Mouse (Mus musculus) retina, postnatal 1 day (tissue): ENCODE results near the gene Entpd2.
A peak's percentile ranks its signal among the peaks of the same experiment; 100 is the strongest.
"Not testable (repeated sequence)": the region's sequence is repeated elsewhere in the genome, so short reads cannot be mapped to it uniquely, and the experiment has no call there.

Source experiments
- DNase-seq: peaks from one replicate; pipeline ENCODE4 v3.0.0-alpha.2; 2012

Entpd2 gene

DNA sequence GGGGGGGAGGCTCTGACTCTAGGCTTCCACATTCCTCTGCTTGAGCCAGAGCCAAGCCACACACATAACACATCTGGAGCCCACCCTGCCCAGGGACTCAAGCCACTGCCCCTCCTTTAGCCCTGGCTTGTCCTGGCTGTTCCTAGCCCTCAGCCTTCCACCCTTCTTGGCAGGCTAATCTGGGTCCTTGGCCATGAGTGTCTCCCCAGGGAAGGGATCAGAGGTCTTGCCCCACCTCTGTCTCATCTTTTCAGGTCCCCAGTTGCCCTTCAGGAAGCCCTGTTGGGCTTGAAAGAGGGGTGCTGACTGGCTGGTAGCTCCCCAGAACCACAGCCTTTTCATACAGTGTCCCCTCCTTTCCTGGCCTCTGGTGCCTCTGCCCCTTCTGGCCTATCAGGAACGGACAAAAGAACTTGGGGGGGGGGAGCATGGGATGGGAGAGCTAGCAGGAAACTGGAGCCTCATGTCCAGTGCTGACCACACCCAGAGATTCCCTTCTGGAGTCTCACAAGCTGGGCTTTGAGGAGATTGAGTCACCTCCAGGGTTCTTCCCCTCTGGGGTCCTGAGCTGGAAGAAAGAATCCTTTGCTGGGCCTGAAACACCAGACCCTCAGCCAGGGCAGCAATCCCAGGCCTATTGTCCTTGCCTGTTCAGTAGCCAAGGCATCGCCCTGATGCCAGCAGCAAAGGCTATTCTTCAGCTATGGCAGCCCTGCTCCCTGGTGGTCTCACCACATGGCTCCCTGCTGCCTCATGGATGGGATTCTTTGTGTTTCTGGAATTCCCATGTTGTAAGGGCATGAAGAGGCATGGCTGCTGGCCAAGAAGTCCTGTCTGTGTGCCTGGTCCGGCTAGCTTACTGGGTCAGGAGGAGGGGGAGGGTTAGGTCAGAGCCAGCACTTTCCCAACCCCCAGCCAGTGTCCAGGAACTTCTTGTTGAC, 1.1 kb upstream of the Entpd2 start:
- DNase-seq = peak; percentile 90

DNA sequence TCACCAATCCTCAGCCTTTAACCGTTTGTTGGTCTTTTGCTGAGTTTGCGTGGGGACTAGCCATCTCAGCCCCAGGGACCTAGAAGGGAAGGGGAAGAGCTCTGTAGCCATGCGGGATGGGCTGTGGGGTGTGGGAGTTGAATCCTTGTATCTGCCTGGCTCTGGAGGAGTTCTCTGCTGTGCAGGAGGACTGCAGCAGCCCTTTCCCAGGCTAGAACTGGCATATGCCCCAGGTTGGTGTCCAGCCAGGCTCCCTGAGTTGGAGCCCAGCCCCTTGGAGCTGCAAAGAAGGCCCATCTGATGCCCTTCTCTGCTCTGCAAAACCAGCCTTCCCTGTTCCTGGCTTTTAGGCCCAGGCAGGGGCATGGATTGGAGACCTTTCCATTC, 916 bp downstream of the Entpd2 start:
- DNase-seq = no peak

DNA sequence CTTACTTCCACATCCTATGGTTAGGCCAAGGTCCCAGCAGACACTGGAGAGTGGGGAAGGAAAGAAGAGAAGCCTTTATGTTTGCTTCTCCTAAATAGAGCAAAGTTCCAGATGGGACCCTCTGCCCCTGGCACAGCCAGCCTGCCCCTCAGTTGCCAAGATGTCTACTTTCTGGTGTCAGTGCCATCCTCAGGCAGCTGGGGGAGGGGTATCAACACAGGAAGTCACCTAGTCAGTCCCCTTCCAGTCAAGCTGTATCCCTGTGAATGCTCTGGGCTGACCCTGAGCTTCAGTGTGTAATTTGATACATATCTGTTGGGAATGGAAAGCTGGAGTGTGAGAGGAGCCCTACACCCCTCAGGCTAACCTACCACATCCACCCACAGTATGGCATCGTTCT, 1.3 kb downstream of the Entpd2 start:
- DNase-seq = no peak

DNA sequence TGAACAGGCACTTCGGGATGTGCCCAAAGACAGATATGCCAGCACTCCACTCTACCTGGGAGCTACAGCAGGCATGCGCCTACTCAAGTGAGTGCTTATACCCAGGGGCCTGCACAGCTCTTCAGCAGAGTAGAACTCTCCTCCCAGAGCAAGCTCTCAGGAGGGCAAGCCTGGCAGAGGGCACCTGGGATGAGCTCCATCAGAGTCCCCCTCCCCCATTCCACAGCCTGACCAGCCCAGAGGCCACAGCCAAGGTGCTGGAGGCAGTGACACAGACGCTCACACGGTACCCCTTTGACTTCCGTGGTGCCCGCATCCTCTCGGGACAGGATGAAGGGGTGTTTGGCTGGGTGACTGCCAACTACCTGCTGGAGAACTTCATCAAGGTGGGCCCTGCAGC, 2.4 kb downstream of the Entpd2 start:
- no peak for DNase-seq

DNA sequence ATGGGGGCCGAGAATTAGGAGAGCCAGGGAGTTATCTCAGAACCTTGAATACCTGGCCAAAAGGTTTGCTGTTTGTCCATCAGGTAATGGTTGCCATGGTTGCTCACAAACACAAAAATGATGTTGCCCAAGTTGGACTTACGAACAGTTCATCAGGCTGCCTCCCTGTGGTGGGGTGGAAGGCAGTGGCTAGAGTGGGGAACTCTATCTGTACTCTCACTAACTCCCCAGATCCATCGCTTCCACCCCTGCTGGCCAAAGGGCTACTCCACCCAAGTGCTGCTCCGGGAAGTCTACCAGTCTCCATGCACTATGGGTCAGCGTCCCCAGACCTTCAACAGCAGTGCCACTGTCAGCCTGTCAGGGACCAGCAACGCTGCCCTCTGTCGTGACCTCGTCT, 3.4 kb downstream of the Entpd2 start, which contains the start of gene Npdc1:
Gene Npdc1, plus strand, starts transcription at position 301 of the 400 bp plus-strand sequence.
- no peak for DNase-seq

DNA sequence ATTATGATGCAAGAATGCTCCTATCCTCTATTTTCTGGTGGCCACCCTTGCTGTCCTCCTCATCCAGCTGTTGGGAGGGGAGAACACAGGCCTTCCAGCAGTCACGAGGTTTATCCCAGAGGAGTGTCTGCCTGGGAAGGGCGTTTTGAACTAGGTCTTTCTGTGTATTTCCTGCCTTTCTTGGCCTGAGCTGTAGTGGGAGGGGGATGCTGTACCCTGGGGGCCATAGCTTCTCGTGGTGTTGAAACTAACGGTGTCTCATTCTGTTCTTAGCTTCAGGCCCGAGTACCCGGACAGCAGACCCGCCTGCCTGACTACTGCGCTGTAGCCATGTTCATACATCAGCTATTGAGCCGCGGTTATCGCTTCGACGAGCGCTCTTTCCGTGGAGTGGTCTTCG, 4.6 kb downstream of the Entpd2 start:
- no peak for DNase-seq

DNA sequence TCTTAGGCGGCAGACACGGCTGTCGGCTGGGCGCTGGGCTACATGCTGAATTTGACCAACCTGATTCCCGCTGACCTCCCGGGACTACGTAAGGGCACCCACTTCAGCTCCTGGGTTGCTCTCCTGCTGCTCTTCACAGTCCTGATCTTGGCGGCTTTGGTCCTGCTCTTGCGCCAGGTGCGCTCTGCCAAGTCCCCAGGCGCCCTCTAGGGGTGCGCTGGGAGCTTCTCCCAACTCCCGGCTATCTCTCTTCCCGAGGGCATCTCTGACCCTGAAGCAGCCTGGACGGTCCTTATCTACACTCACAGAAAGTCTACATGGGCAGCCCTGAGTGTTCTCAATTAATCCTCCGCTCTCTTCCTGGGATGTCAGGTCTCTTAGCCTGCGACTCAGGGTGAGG, 5.1 kb downstream of the Entpd2 start:
- DNase-seq = peak; percentile 73

DNA sequence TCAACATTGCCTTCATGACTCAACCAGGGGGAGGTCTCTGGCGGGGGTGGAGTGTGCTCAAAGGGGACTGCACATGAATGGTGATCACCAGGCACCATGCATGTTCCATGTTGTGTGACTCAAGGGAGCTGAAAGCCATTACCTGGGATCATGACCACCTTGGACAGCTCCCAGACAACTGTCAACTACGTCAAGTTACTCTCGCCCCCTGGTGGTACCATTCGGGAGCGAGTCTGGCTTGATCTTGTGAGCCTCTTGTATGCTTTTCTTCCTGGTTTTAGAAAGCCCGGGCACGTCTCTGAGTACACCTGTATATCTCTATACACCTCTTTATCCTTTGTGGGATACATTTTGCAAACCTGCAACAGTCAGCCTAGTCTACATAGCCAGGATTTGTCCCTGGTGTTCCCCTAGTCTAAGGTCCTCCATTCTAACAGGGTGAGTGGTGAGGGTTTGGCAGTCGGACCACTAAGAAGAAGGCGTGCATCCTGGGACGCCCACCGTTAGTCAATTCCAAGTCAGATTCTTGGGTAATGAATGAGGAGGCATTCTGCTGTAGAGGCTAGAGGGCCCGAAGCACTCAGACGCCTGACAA, 6.8 kb downstream of the Entpd2 start:
- peak; percentile 90 for DNase-seq

DNA sequence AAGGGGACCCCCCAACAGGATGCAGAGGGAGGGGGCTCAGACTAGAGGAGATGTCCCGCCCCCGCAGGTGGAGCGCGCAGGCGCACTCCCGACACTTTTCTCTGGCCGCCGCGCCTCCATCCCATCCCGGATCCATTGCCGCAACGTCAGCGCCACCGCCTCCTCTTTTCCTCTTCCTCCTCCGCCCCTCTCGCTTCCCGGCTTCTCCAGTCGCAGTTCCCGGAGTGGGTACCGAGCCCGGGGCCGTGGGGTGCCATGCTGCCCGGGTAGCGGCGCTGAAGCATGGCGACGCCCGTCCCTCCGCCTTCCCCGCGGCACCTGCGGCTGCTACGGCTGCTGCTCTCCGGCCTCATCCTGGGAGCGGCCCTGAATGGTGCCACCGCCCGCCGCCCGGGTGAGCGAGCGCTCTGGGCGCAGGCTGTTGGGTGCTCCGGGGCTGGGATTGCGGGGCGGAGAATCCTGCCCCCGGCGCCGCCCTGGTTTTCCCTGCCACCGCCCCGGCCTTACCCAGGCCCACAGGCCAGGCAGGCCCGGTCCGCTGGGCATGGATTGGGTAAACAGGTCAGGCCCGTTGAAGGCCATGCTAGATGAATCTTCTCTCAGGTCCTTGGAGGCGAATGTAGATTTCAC, 7.4 kb downstream of the Entpd2 start:
- DNase-seq = peak; percentile 79

DNA sequence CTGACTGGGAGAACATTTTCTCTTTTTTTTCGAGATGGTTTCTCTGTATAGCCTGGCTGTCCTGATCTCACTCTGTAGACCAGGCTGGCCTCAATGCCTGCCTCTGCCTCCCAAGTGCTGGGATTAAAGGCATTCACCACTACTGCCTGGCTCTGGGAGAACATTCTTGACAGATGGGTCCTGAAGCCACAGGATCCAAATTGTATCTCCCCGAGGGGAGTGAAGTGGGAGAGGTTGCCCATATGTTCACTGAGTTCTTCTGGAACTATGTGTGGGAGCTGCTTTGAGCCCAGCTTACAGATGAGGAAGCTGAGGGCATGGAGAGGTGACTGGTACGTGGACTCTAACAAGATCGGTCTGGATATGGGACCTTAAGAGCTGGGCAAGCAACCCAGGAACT, 8.3 kb downstream of the Entpd2 start:
- DNase-seq = no peak

DNA sequence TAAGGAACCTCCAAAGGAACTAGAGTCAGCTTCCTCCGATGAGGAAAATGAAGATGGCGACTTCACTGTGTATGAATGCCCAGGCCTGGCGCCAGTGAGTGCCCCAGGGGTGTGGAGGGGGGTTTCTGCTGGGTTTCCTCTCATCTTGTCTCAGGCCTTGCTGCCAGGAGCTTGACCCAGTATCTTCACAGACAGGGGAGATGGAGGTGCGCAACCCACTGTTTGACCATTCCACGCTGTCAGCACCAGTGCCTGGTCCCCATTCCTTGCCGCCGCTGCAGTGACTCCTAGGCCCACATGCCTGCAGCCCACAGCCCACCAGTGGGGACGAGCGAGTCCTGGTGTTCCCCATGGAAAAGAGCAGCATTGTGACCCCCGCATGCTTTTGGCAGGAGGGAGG, 13.2 kb downstream of the Entpd2 start:
- no peak for DNase-seq

DNA sequence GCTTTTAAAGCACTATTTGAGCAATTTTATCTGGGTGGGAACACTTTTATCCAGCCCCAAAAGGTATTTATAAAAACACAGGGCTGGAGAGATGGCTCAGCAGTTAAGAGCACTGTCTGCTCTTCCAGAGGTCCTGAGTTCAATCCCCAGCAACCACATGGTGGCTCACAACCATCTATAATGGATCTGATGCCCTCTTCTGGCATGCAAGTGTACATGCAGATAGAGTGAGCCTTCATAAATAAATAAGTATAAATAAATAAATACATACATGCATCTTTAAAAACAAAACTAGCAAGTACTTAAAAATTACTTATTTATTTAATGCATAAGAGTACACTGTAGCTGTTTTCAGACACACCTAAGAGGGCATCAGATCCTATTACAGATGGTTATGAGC, 17.8 kb downstream of the Entpd2 start:
- not testable (repeated sequence) for DNase-seq

DNA sequence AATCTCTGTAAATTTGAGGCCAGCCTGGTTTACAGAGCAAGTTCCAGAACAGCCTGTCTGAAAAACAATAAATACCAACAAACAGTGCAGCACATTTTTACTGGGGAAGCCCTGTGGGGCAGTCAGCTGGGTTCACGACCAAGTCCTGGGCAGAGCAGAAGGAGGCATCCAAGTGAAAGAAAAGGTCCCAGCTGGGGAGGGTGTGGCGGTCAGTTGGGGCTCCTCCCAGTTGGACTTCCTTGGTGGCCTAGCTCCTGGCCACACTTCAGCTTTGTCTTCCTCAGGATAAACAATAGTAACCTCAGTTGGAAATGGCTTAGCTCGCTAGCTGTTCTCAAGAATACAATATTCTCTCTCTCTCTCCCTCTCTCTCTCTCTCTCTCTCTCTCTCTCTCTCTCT, 21.8 kb downstream of the Entpd2 start:
- DNase-seq = no peak

DNA sequence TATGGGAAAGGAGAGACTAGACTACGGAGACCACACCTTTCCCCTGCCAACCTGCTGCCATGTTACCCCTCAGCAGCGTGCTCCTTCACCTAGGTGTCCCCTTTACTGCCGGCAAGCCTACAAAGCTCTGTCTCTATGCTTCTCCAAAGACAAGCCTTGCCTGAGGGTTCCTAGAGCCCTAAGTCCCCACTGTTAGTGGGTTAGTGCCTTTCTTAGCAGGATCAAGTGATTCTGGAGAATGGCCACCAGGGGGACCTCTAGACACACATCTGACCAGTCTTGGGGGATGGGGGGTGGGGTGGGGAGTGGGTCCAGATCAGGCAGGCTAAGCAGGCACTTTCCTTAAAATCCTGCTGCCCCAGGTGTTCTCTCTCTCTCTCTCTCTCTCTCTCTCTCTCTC, 26.2 kb downstream of the Entpd2 start:
- DNase-seq = peak; percentile 86

DNA sequence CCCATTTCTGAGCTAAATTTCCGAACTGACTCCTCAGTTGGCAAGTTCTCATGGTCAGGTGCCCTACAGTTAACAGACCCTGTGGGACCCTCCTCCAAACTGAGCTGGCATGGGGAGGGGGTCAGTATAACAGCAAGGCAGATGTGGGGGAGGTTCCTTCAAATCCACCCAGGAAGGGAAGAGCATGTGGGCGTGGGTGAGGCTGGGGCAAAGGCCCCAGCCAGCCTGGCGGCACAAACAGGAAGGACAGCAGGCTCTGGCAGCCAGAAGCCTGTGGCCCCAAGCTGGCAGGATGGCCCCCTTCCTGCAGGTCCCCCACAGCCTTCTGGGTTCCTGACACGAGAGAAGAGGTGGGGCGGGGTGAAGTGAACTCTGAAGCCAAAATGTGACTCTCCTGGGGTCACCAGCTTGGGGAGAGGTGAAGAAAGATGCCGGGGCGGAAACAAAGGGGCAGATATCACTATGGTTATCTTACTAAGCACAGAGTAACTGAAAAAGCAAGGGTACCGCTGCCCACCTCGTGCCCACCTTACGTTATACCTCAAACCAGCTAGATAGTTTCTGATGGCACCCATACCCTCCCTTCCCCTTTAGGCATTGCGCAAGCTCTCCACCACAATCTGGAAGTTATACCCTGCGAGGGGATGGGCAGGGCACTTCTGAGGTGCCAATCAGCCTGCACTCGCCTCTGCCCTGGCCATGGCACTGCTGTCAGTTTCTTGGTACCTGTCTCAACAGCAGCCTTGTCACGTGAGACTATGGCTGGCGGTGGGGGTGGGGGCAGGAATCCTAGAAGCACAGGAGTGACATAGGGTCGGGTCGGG, 27.1 kb downstream of the Entpd2 start, which contains the start of gene Fut7:
Gene Fut7, plus strand, starts transcription at position 681 of the 824 bp plus-strand sequence.
- no peak for DNase-seq

DNA sequence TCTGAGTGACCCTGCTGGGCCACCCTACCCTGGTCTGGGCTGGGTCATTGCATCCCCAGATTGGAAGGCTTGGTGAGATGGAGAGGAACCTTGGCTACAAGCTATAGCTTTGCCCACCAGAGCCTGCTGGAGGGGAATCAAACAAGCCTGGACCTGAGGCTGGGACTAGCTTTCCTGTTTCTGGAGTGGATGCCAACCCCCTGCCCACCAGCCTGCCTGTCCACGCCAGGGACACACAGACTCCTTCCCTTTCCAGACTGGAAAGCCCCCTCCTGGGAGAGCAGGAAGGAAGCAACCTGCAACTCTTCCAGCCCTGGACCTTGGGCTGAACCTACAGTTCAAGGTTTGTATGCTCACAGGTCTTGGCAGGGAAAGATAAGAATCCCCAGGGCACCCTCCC, 28.0 kb downstream of the Entpd2 start:
- no peak for DNase-seq

DNA sequence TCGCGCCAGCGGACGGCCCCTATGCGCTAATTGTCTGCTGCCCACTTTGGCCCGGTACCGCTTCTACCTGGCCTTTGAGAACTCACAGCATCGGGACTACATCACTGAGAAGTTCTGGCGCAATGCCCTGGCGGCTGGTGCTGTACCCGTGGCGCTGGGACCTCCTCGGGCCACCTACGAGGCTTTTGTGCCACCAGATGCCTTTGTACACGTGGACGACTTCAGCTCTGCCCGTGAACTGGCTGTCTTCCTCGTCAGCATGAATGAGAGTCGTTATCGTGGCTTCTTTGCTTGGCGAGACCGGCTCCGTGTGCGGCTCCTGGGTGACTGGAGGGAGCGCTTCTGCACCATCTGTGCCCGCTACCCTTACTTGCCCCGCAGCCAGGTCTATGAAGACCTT, 29.8 kb downstream of the Entpd2 start:
- DNase-seq = no peak

DNA sequence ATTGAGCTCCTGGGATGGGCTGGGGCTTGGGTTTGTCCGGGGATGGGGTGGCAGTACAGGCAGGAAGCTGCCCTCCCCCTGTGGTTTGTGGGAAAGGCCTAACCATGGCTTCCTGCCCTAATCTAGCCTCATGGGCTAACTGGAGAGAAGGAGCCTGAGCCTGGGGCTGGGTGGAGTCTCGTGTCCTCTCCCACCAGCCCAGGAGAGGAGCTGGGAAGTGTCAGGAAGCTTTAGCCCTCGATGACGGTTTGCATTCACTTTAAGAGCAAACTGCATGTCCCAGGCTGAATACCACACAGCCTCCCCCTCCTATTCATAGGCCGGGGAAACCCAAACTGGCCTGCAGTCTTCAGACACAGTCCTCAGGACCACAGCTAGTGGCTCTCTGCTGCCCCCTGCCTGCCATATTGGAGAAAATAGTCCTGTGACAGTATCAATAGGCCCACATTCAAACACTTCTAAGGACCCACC, 31.1 kb downstream of the Entpd2 start:
- DNase-seq = peak; percentile 88

DNA sequence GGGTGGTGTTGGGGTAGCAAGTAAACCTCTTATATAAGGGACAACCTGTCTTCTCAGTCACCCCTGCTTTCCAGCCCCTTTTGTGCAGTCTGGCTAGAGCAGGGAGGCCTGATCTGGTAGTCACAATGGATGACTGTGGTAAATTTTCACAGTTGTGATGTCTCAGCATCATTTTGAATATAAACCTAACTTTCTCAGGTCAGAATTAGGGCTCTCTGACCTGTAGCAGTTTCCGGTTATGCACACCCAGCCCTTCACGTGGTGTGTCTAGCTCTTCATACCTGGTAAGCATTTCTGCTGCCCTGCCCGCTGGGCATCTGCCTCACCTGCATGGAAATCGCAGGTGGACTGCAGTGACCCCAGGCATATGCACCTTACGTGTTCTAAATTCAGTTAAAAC, 31.6 kb downstream of the Entpd2 start:
- DNase-seq = no peak

DNA sequence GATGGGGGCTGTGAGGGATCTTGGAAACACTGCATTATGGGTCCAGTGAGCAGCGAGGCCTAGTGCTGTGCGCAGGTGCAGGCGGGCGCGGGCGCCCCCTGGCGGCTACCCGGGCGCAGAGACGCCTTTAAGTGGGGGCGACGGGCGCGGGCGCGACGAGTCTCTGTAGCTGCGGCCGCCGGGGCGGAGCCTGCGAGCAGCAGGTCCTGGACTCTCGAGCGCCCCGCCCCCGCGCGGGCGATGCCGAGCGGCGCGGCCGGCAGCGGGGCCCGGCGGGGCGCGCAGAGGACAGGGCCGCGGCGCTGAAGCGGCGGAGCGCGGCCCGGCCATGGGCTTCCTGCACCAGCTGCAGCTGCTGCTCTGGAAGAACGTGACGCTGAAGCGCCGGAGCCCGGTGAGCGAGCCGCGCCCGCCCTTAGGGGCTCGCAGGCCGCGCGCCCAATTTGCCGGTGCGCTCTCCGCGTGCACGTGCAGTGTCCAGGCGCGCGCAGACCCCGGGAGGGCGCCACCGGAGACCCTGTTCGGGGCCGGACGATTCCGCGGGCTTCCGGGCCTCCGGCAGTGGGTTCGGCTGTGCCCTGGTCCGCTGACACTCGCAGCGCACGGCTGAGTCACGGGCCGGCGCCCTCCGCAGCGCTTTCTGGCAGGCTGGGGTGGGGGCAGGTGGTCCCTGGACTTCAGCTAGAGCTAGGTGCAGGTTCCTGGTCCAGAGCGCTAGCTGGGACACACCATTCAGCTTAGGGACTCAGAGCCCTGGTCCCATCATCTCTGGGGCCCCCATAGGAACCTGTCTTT, 33.0 kb downstream of the Entpd2 start, which contains the start of gene Abca2:
Gene Abca2, plus strand, starts transcription at position 262 of the 795 bp plus-strand sequence.
- DNase-seq = peak; percentile 96

DNA sequence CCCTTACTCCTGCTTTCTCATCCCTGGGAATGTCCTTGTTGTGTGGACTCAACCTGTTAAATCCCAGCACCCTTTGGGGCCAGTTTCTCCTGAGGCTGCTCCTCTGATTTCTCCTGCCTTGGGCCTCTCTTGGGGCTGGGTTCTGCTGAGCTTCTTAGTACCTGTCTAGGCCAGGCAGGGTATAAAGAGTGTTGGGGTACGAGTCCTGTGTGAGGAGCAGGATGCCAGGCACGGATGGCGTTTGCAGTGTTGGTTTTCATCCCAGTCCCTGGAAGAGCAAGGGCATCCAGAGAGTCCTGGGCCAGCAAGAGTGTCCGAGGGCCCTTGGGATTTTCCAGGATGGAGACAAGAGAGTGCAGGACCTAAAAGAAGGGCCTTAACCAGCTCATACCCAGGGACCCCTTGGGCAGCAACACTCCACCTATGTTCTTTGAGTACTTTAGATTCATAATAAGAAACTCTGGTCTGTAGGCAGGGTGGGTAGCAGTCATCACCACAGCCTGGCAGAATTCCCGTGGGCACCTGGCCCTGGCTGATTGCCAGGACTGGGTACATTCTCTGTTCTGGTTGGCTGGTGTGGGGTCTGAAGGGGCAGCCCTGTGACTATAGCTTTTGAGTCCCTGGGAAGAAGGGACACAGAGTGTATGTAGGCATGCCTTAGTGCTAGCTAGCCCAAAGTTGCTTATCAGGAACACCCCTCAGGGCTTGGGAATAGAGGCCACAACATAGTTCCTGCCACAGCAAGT, 33.9 kb downstream of the Entpd2 start:
- DNase-seq = no peak
